Mouse (Mus musculus) stomach, postnatal 0 days (tissue): ENCODE measurements at regions not wholly inside any gene's neighbourhood (a gene's known extent, or its start where the extent isn't known, plus 50 kb on each side); places are given as distances from the start of the nearest gene placed in this dataset.

ENCODE experiments used
- CTCF ChIP-seq: IDR thresholded peaks from 2 replicates; pipeline ENCODE4 v1.5.1; 2016; ENCODE audit warnings: antibody characterized with exemption, low read depth, mild to moderate bottlenecking, moderate library complexity
- EP300 ChIP-seq: optimal IDR thresholded peaks from 2 replicates; pipeline ENCODE3; 2016; ENCODE audit warnings: antibody characterized with exemption

- no peak for TF ChIP-seq CTCF
- TF ChIP-seq EP300 = no peak
These were observed 385.3 kb downstream of the Nedd1 start for GRCm38 (mm10) chr10:92336949-92337348.
